Mouse (Mus musculus): ENCODE measurements around the gene Kcnj9. TPM values are rescaled to one million over a fixed set of nuclear protein-coding genes. Genes with fewer than 3 reads are reported as not detected.

The Kcnj9 gene
- total and polyA plus RNA-seq, 2 experiments from 2014 or later, result not detected

DNA sequence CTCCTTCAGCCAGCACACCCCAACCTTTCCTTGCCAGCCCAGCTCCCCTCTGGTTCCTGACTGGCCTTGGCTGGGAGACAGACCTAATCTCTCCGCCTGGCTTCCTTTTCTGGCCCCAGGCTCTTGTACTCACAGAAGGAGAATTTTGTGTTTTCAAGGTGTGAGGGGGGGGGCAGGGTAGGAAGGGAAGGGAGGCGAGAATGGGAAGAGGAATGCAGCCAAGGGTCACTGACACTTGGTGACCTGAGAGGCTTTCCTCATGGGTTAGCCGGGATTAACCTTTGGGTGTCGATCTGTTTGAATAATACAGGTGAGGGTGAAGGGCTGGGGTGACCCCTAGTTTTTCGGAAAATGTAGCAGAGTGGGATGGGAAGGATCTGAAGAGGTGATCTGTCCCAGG, 55.0 kb downstream of the Kcnj9 start:
- no peak for DNase-seq (ENCODE audit: low spot score)
- no peak for ATAC-seq (ENCODE audit: insufficient read depth, low read depth)

DNA sequence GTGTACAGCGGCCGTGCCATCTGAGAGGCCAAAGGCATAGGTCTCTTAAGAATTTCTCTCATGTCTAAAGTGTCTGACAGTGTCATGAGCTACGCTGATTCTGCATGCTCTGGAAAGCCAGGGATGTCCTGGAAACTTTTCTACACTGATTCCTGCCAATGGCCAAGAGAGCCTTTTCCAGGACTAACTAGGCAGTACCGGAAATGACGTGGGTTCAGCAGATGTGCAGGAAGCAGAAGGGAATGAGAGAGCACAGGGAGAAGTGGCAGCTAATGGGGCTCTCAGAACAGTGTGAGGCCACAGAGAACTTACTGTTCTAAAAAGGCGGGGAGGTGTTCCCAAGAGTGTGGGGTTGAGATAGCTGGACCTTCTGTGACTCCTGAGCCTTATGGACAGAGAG, 55.7 kb downstream of the Kcnj9 start:
- WGBS, result 78% methylated on average over 6 of the region's 6 CpGs
- TF ChIP-seq EP300 (IDR thresholded peaks at IDR 0.05; ENCODE audit: low read depth) (no peak), CTCF (IDR thresholded peaks at IDR 0.05; ENCODE audit: low read depth) (no peak)
- H3K4me1 ChIP-seq (ENCODE audit: control insufficient read depth, insufficient read depth), result no peaks in the 10 kb centered on the region
- peaks cover 25% of the 10 kb centered on the region for H3K36me3 ChIP-seq (replicated peaks; ENCODE audit: control insufficient read depth, insufficient read depth, low read length)
- ATAC-seq (ENCODE audit: insufficient read depth, low read depth), result 0 out of 2 replicates have a peak, but pooled peaks have one; percentile 15
- no peaks in the 10 kb centered on the region for H3K27me3 ChIP-seq (ENCODE audit: control insufficient read depth, insufficient read depth, low read length)
- peak; percentile 22 for DNase-seq (ENCODE audit: low spot score)
- peak overlapping the region; percentile 26; the same call in 1 of the 2 replicates for H3K27ac ChIP-seq (ENCODE audit: low read depth)
- no peaks in the 10 kb centered on the region for H3K9me3 ChIP-seq (replicated peaks; ENCODE audit: control insufficient read depth, low read length)
- no peak overlapping the region for H3K4me3 ChIP-seq (ENCODE audit: low read depth, low read length)
- no peak overlapping the region for H3K4me2 ChIP-seq (ENCODE audit: low read depth, low read length)
- H3K9ac ChIP-seq (replicated peaks; ENCODE audit: low read depth, low read length), result no peak overlapping the region

More for the DNA sequence above, 55.0 kb downstream of the Kcnj9 start:
- 62% methylated on average over 5 of the region's 5 CpGs for WGBS
- Histone ChIP-seq H3K4me3 (ENCODE audit: low read depth, low read length) (no peak overlapping the region), H3K4me2 (ENCODE audit: low read depth, low read length) (no peak overlapping the region), H3K36me3 (replicated peaks; ENCODE audit: control insufficient read depth, insufficient read depth, low read length) (peaks cover 25% of the 10 kb centered on the region), H3K9me3 (replicated peaks; ENCODE audit: control insufficient read depth, low read length) (no peaks in the 10 kb centered on the region), H3K27me3 (ENCODE audit: control insufficient read depth, insufficient read depth, low read length) (no peaks in the 10 kb centered on the region), H3K27ac (ENCODE audit: low read depth) (no peak overlapping the region), H3K4me1 (ENCODE audit: control insufficient read depth, insufficient read depth) (no peaks in the 10 kb centered on the region), H3K9ac (replicated peaks; ENCODE audit: low read depth, low read length) (no peak overlapping the region)
- TF ChIP-seq EP300 (IDR thresholded peaks at IDR 0.05; ENCODE audit: low read depth), result no peak
- TF ChIP-seq CTCF (IDR thresholded peaks at IDR 0.05; ENCODE audit: low read depth), result no peak

DNA sequence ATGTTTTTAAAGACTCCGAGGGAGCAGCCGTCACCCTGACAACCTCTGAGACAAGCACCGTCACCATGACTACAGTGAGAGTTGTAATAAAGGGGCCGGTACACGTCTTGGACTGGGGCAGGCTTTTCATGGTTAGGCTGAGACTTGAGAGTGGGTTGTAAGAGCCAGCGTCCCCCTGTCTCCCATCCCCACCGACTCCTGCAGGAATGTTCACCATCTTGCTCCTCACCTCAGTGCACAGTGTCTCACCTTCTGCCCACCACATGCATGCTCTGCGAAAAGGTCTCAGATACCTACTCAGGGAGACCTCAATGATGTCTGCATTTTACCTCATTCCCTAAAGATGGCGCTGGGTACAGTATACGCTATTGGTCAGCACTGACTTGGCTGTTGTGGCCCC, 57.4 kb downstream of the Kcnj9 start:
- TF ChIP-seq EP300 (IDR thresholded peaks at IDR 0.05; ENCODE audit: low read depth) (no peak), CTCF (IDR thresholded peaks at IDR 0.05; ENCODE audit: low read depth) (no peak)
- Histone ChIP-seq H3K9me3 (replicated peaks; ENCODE audit: control insufficient read depth, low read length) (no peaks in the 10 kb centered on the region), H3K27me3 (ENCODE audit: control insufficient read depth, insufficient read depth, low read length) (no peaks in the 10 kb centered on the region), H3K27ac (ENCODE audit: low read depth) (no peak overlapping the region), H3K36me3 (replicated peaks; ENCODE audit: control insufficient read depth, insufficient read depth, low read length) (peaks cover 17% of the 10 kb centered on the region), H3K4me2 (ENCODE audit: low read depth, low read length) (no peak overlapping the region), H3K4me1 (ENCODE audit: control insufficient read depth, insufficient read depth) (no peaks in the 10 kb centered on the region), H3K4me3 (ENCODE audit: low read depth, low read length) (no peak overlapping the region), H3K9ac (replicated peaks; ENCODE audit: low read depth, low read length) (no peak overlapping the region)
- DNase-seq (ENCODE audit: low spot score) (no peak), ATAC-seq (ENCODE audit: insufficient read depth, low read depth) (no peak)
- 77% methylated on average over 10 of the region's 10 CpGs for WGBS

DNA sequence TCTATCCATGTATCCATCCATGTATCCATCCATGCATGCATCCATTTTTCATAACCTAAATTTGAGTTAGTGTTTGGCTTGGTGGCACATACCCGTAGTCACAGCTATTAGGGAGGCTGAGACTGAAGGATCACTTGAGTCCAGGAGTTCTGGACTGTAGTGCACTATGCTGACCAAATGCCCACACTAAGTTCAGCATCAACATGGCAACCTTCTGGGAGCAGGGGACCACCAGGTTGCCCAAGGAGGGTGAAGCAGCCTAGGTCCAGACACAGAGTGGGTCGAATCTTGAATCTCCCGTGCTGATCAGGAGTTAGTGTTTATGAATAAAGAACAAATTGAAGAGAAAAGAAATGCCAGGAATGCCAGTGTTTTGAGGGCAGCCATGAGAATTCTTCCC, 57.9 kb downstream of the Kcnj9 start:
- WGBS, result 92% methylated on average over 3 of the region's 3 CpGs
- no peak overlapping the region for H3K4me3 ChIP-seq (ENCODE audit: low read depth, low read length)
- no peaks in the 10 kb centered on the region for H3K9me3 ChIP-seq (replicated peaks; ENCODE audit: control insufficient read depth, low read length)
- peaks cover 11% of the 10 kb centered on the region; the same call in 1 of the 2 replicates for H3K36me3 ChIP-seq (replicated peaks; ENCODE audit: control insufficient read depth, insufficient read depth, low read length)
- no peak overlapping the region for H3K9ac ChIP-seq (replicated peaks; ENCODE audit: low read depth, low read length)
- no peaks in the 10 kb centered on the region for H3K27me3 ChIP-seq (ENCODE audit: control insufficient read depth, insufficient read depth, low read length)
- DNase-seq (ENCODE audit: low spot score) (no peak), ATAC-seq (ENCODE audit: insufficient read depth, low read depth) (no peak)
- TF ChIP-seq CTCF (IDR thresholded peaks at IDR 0.05; ENCODE audit: low read depth) (no peak), EP300 (IDR thresholded peaks at IDR 0.05; ENCODE audit: low read depth) (no peak)
- H3K4me1 ChIP-seq (ENCODE audit: control insufficient read depth, insufficient read depth), result no peaks in the 10 kb centered on the region
- H3K4me2 ChIP-seq (ENCODE audit: low read depth, low read length), result no peak overlapping the region
- H3K27ac ChIP-seq (ENCODE audit: low read depth), result no peak overlapping the region

Other genes with a start within 250 kb of the Kcnj9 start
- gene Copa, start 246.8 kb downstream of the Kcnj9 start, total RNA-seq (2014; rRNA removed; ENCODE audit: low replicate concordance), result 148 and 174 TPM in 2 replicates
- 101 and 102 TPM in 2 replicates for gene Copa, start 246.8 kb downstream of the Kcnj9 start, polyA plus RNA-seq (2015; fragmentation: Nextera tagmentation; extraction: Ambion mirVana)
- 53.4 and 87.3 TPM in 2 replicates for gene Ncstn, start 246.5 kb downstream of the Kcnj9 start, total RNA-seq (2014; rRNA removed; ENCODE audit: low replicate concordance)
- 63.9 and 68.1 TPM in 2 replicates for gene Ncstn, start 246.5 kb downstream of the Kcnj9 start, polyA plus RNA-seq (2015; fragmentation: Nextera tagmentation; extraction: Ambion mirVana)
- 157 and 250 TPM in 2 replicates for gene Pex19, start 202.6 kb downstream of the Kcnj9 start, total RNA-seq (2014; rRNA removed; ENCODE audit: low replicate concordance)
- 155 and 161 TPM in 2 replicates for gene Pex19, start 202.6 kb downstream of the Kcnj9 start, polyA plus RNA-seq (2015; fragmentation: Nextera tagmentation; extraction: Ambion mirVana)
- 119 and 129 TPM in 2 replicates for gene Dcaf8, start 181.2 kb downstream of the Kcnj9 start, total RNA-seq (2014; rRNA removed; ENCODE audit: low replicate concordance)
- gene Dcaf8, start 181.2 kb downstream of the Kcnj9 start, polyA plus RNA-seq (2015; fragmentation: Nextera tagmentation; extraction: Ambion mirVana), result 116 and 119 TPM in 2 replicates
- 78.3 and 105 TPM in 2 replicates for gene Pea15a, start 122.5 kb downstream of the Kcnj9 start, total RNA-seq (2014; rRNA removed; ENCODE audit: low replicate concordance)
- gene Pea15a, start 122.5 kb downstream of the Kcnj9 start, polyA plus RNA-seq (2015; fragmentation: Nextera tagmentation; extraction: Ambion mirVana), result 99.2 and 99.3 TPM in 2 replicates
- 61.2 and 68.0 TPM in 2 replicates for gene Casq1, start 109.5 kb downstream of the Kcnj9 start, total RNA-seq (2014; rRNA removed; ENCODE audit: low replicate concordance)
- gene Casq1, start 109.5 kb downstream of the Kcnj9 start, polyA plus RNA-seq (2015; fragmentation: Nextera tagmentation; extraction: Ambion mirVana), result 60.3 and 65.0 TPM in 2 replicates
- gene Atp1a4, start 70.9 kb downstream of the Kcnj9 start, total RNA-seq (2014; rRNA removed; ENCODE audit: low replicate concordance), result not detected in 2 replicates
- gene Atp1a4, start 70.9 kb downstream of the Kcnj9 start, polyA plus RNA-seq (2015; fragmentation: Nextera tagmentation; extraction: Ambion mirVana), result 0.07 TPM in 2 replicates
- gene Igsf8, start 67.7 kb downstream of the Kcnj9 start, total RNA-seq (2014; rRNA removed; ENCODE audit: low replicate concordance), result 22.1 and 30.8 TPM in 2 replicates
- gene Igsf8, start 67.7 kb downstream of the Kcnj9 start, polyA plus RNA-seq (2015; fragmentation: Nextera tagmentation; extraction: Ambion mirVana), result 11.4 and 12.6 TPM in 2 replicates
- 130 and 131 TPM in 2 replicates for gene Atp1a2, start 31.3 kb downstream of the Kcnj9 start, total RNA-seq (2014; rRNA removed; ENCODE audit: low replicate concordance)
- 27.1 and 29.0 TPM in 2 replicates for gene Atp1a2, start 31.3 kb downstream of the Kcnj9 start, polyA plus RNA-seq (2015; fragmentation: Nextera tagmentation; extraction: Ambion mirVana)
- gene Kcnj10, start 11.9 kb upstream of the Kcnj9 start, total RNA-seq (2014; rRNA removed; ENCODE audit: low replicate concordance), result not detected in 2 replicates
- 0.03 TPM in 1 of 2 replicates, not detected in the other for gene Kcnj10, start 11.9 kb upstream of the Kcnj9 start, polyA plus RNA-seq (2015; fragmentation: Nextera tagmentation; extraction: Ambion mirVana)
- gene Pigm, start 47.2 kb upstream of the Kcnj9 start, total RNA-seq (2014; rRNA removed; ENCODE audit: low replicate concordance), result 13.8 and 14.8 TPM in 2 replicates
- 2.1 and 2.2 TPM in 2 replicates for gene Pigm, start 47.2 kb upstream of the Kcnj9 start, polyA plus RNA-seq (2015; fragmentation: Nextera tagmentation; extraction: Ambion mirVana)
- gene Slamf9, start 146.0 kb upstream of the Kcnj9 start, total RNA-seq (2014; rRNA removed; ENCODE audit: low replicate concordance), result 1.9 and 5.8 TPM in 2 replicates
- gene Slamf9, start 146.0 kb upstream of the Kcnj9 start, polyA plus RNA-seq (2015; fragmentation: Nextera tagmentation; extraction: Ambion mirVana), result 1.6 and 2.0 TPM in 2 replicates
- 3.2 and 15.5 TPM in 2 replicates for gene Igsf9, start 152.5 kb upstream of the Kcnj9 start, total RNA-seq (2014; rRNA removed; ENCODE audit: low replicate concordance)
- 0.75 and 0.78 TPM in 2 replicates for gene Igsf9, start 152.5 kb upstream of the Kcnj9 start, polyA plus RNA-seq (2015; fragmentation: Nextera tagmentation; extraction: Ambion mirVana)
- gene Tagln2, start 170.7 kb upstream of the Kcnj9 start, total RNA-seq (2014; rRNA removed; ENCODE audit: low replicate concordance), result 235 and 276 TPM in 2 replicates
- gene Tagln2, start 170.7 kb upstream of the Kcnj9 start, polyA plus RNA-seq (2015; fragmentation: Nextera tagmentation; extraction: Ambion mirVana), result 203 and 209 TPM in 2 replicates
- 3.6 and 6.6 TPM in 2 replicates for gene Cfap45, start 191.5 kb upstream of the Kcnj9 start, total RNA-seq (2014; rRNA removed; ENCODE audit: low replicate concordance)
- 2.3 and 2.6 TPM in 2 replicates for gene Cfap45, start 191.5 kb upstream of the Kcnj9 start, polyA plus RNA-seq (2015; fragmentation: Nextera tagmentation; extraction: Ambion mirVana)
- not detected in 2 replicates for gene Vsig8, start 226.6 kb upstream of the Kcnj9 start, total RNA-seq (2014; rRNA removed; ENCODE audit: low replicate concordance)
- gene Vsig8, start 226.6 kb upstream of the Kcnj9 start, polyA plus RNA-seq (2015; fragmentation: Nextera tagmentation; extraction: Ambion mirVana), result 0.12 and 0.19 TPM in 2 replicates